Mouse (Mus musculus) c-Kit-positive CD71-positive TER-119-positive erythroid progenitor cells, embryonic 14.5 days (primary cell): ENCODE measurements around the gene Rpap2.

ENCODE experiments used
- DNase-seq: peaks from one replicate; pipeline ENCODE4 v3.0.0-alpha.2; 2013; ENCODE audit warnings: low spot score

The Rpap2 gene

DNA sequence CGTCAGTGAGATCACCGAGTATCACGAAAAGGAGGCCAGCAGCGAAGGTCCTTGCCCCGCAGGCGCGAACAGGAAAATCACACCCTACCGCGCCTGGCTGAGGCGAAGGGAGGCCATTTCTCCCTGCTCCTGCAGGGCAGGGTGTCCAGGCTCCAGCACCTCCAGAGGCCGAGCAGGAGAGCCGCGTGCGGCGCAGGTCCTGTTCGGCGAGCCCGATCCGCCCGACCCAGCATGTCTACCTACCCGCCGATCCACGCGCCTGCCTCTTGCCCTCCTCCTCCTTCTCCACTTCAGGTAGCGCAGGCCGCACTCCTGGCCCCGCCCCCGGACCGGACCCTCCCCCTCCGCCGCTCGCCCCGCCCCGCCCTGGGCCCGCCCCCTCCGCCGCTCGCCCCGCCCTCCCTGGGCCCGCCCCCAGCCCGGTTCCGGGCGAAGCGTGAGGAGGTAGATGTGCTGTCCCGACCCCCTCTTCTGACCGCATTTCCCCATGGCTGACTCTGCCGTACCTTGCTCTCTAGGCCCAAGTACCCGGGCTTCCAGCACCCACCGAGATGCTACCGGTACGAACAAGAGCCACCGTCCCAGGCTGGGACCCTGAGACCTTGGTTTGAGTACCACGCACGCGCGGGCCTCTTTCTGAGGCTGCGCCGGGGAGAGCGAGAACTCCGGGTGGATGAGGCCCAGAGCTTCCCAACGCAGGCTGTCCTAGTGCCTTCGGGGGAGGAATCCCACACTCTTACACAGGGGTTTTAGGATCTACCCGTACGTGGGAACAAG is at the start of gene Rpap2, which contains the start of gene Glmn:
Rpap2 (plus strand) TSS at position 73 of the 777 bp plus-strand sequence.
Glmn (minus strand) TSS at position 588 of the 777 bp plus-strand sequence.
- DNase-seq: peak; percentile 63

DNA sequence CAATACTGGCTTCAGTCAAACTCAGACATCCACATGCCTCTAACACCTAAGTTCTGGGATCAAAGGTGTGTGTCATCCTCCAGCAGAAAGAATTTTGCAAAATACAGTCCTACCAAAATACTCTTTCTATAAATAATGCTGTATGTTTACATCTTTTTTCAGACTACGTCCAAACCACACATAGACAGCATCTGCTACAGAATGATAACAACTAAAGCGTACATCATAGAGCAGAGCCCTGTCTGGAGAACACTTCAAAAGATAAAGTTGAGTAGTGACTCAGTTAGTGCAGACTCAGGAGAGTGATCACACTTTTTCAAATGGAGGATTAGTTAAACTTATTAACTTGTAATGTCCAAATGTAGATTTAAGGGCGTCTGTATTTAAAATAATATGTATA is 49.2 kb upstream of the Rpap2 start:
- DNase-seq: peak; percentile 65

DNA sequence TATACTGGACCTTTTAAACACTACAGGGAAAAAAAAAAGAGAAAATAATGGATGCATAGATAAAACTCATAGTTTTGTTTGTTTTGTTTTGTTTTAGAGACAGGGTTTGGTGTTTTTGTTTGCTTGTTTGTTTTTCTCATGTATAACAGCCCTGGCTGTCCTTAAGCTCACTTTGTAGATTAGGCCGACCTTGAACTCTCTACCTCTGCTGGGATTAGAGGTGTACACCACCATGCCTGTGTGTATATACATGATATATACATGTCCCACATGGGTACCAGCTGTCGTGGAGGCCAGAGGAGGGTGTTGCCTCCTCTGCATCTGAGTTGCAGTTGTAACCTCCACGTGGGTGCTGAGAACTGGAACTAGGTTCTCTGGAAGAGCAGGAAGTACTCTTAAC is 48.7 kb upstream of the Rpap2 start:
- DNase-seq: peak; percentile 9

DNA sequence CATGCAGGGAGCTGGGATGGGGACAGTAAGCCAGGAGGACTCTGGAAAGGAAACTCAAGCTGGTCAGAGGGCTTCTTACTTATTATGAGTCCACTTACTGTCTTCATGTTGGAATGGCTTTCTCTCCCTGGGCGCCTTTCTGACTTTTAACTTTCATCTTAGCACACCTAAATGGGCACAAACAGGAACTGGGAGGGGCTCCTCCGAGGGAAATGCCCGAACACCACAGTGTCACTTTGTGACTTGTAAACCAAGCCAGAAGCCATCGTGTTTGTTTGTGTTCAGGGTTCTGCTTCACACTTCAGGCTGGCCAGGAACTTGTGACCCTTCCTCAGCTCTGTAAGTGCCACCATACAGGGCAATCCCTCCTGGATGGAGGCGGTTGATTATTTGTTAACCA is 42.8 kb upstream of the Rpap2 start:
- no peak for DNase-seq

DNA sequence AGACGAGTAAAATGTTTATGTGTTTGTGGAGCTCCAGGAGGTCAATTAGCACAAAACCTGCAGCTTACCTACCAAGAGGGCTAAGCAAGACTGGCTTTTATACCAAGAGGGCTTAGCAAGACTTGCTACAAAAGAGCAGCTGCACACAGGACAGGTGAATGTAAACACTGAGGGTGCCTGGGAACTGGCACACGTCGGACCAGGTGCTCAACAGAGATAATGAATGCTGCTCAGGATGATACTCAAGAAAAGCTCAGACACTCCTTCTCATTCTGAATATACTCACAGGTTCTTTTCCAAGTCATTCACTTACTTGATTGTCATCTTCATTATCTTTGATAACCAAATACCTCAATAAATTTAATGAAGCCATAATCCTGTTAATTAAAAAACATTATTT is 40.2 kb upstream of the Rpap2 start:
- peak; percentile 21 for DNase-seq

DNA sequence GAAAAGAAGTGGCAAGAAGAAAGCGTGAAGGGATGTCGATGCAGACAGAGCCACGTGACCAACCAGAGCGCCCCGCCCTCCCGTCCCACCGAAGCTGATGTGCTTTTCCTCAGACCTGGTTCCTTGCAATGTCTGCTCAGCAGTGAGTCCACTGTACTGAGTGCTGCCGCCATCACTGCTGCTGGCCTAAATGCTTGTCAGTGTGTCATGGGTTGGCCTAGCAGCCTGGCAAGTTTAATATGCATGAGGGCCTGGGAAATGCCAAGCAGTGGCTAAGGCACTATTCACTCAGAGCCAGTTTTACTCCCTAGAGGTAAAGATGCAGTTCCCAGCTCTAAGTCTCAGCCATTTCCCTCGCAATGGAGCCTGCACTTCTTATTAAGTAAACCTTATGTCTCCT is 28.0 kb upstream of the Rpap2 start:
- DNase-seq: no peak

DNA sequence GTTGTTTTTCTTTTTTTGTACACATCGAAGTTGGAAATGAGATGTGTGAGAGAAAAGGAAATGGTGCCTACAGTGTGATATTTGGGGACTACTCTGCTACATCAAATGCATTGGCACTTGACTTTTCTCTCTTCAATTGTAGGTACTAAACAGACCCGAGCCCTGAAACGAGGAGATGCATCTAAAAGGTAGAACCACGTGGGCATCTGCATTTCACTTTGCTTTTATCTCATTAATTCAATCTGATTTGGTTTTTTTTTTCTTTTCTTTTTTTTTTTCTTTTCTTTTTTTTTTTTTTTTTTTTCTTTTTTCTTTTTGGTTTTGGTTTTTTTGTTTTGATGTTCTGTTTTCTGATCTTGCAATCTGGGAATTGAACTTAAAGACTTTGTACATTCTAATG is 1.2 kb downstream of the Rpap2 start:
- no peak for DNase-seq

DNA sequence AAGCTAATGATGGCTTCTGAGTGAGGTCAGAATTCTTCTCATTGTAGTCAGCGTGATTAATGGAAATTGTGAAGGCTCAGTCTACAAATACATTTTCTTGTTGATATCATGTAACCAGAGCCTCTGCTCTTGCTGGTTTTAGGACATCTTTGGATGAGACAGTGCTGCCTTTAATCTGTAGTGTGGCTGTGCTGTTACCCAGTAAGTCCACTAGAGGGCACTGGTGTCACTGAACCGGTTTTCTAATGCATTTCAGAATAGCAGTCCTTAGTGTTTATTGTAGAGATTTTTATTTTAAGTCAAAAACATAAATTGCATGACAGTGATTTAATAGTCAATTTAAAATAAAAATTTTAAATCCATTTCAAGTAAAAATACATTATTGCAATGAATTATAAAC is 14.1 kb downstream of the Rpap2 start:
- DNase-seq: peak; percentile 69

DNA sequence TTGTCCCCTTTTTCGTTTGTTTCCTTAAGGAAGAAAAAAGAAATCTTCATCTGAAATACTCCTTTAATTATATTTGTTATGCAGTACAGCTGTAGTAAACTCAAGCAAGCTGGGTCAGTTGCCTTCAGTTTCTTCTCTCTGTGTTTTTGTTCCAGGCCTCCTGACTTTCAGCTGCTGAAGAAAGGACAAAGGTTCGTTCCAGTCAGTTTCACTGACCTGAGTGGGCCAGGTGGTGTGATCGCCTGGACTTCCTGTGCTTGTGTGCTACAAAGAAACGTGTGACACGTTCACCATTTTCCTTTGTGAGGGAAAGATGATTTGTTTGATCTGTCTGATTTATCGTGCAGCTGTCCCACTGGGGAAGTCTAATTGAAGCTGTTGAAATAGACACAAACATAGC is 20.8 kb downstream of the Rpap2 start:
- no peak for DNase-seq

DNA sequence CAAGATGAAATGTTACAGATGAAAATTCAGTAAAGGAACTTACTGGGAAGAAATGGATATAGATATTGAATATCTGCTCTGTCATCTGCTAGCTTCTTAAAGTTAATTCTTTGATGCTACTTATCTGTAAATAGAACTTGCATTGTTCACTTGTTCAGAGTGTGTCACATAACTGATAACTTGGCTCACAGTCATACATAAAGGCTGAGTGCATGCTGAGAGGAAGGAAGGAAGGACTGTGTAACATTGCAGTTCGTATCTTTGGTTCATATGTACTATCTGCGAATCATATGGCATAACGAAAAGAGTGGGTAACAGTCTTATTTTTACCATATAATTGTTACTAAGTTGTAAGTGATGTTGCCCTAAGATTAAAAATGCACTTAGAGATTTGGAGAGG is 24.2 kb downstream of the Rpap2 start:
- no peak for DNase-seq

DNA sequence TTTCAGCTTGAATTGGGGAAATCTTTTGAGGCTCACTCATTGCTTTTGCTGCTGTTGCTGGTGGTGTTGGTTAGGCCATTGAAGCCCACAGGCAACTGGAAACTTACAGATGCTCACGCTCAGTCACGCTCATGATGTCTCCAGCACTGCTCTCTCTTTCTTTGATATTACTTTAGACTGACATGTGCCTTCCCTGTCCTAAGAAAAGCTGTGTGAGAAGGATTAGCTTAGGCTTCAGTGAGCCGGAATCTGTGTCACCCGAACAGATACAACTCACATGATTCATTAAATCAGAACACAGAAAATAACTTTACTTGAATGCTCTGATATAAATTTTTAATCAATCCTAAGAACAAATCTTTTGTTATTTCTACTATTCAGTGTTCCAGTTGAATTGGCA is 36.5 kb downstream of the Rpap2 start:
- no peak for DNase-seq

DNA sequence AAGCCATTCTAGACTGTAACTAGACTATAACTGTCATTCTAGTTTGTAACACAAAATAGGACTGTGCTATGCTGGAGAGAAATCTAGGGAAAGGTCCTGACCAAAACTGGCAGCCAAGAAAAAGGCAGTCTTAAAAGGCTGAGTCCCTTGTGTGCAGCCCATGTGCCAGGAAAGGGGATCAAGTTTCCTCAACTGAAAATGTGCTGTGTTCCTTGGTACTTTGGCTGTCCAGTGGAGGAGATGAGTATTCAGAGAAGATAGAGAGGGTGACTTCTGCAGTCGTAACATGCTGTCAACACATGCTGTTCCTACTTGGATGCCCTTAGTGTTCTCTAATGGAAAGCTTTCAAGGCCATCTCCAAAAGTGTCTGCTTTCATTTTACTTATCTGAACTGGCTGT is 39.9 kb downstream of the Rpap2 start:
- no peak for DNase-seq

DNA sequence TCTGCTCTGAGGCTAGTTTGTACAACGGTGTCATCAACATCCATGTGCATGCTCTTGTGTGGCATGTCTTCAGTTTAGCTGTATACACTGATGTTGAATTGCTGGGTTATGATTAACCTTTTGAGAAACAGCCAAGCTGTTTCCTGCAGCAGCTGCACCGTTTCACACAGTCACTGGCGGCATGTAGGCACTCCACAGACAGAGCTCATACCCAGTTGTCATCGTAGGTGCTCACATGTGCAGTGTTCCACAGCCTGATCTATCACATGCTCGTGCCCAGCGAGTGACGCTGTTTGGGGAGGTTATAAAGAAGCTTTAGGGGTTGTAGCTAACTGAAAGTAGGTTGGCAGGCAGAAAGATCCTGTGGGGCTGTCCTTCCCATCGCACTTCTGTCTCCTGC is 41.2 kb downstream of the Rpap2 start:
- DNase-seq: no peak

DNA sequence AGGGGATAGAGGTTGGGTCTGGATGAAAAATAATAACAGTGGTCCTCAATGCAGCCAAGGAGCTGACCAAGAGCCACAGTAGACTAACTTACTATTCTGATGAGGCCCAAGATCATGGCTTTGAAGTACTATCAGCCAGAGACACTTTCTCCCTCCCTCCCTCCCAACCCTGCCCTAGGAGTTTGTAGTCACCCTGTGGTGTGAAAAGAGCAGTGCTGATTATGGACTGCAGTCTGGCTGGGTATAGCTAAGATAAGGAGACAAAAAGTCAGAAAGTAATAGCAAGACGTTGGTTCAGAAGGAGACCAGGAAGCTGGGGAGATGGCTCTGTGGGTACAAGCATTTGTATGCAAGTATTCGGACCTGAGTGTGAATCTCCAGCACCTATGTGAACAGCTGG is 47.4 kb downstream of the Rpap2 start:
- DNase-seq: peak; percentile 36

DNA sequence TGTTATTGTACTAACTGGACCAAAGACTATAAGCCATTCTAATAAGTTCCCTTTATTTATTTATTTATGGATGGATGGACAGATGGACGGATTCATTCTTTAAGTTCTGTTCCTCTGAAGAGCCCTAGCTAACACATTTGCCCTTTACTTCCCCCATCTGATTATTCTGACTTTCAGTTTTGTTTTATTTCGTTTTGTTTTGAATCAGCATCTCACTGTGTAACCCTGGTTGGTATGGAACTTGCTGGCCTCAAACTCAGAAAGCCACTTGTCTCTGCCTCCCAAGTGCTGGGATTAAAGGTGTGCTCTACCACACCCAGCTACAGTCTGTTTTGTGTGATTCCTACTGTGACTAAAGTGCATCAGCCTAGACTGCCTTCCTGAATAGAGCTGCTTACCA is 48.8 kb downstream of the Rpap2 start:
- DNase-seq: no peak

DNA sequence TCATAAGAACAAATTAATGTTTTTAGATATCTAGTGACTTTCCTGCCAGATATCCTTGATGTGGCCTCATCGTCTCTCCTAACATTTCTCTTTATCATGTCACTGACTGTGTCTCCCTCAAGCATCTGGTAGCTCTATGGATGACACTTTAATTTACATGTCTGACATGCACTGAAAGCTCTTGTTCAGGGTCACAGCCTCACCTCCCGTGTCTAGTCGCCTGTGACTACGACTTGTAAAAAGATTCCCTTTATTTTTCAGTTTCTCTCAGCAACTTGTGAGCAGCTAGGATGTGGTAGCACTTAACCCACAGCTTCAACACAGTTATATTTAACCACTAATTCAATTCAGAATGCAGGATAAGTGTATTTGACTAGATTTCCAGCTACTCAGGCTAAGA is 50.4 kb downstream of the Rpap2 start:
- DNase-seq: no peak

DNA sequence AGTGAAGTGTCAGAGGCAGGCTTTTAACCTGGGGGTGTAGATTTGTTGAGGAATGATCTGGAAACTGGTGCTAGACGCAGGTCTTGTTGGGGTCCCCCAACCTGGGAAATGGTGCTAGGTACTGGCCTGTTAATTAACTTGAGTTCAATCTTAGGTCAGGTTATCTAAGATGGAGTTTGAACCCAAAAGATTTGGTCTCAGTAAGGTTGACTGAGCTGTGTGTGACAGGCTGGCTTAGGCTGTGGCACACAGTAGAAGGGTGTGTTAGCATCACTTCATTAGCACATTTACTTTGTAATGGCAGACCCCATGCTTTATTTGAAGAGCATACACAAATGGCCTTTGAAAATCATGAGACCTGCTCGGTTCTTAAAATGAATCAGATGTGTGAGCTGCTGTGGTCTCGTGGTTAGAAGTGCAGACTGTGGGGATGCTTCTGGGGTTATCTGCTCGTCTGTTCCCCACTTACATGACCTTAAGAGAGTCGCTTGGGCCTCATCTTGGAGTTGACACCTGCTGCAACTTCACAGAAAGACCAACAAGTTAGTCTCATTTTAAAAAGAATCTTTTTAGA is 51.5 kb downstream of the Rpap2 start:
- no peak for DNase-seq

DNA sequence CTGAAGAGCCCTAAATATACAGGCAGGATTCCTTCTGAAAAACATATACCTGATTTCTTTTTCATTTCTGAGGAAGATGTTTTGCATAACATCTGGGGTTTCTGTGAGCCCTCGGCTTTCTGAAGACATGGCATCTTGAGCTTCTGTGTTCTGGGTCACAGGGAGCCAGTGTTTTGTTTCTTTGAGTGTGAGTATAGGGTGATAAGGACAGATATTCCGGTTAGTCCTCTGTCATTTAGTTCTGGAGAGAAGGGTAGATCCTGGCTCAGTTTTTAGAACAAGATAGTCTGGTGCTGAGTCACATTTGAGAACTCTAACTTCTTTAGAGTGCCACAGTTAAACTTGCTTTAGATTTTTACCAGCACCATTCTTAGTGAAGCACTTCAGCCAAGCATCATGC is 52.5 kb downstream of the Rpap2 start:
- DNase-seq: no peak

DNA sequence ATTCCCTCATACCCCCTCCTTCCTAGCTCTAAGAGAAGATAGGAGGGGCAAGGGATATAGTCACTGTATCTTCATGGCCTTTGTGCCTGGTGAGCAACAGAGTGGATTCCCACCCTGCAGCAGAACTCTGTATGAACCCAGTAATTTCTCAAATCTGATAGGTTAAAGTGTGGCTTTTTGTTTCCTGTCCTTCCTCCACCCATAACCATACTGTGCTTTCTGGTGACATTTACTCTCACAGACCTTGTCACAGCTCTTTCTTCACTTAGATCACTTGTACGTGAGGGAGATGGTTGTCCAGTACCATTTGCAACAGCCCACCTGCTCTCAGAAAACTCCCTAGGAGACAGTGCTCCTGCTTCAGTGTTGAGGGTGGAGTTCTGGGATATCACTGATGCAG is 53.3 kb downstream of the Rpap2 start:
- no peak for DNase-seq

DNA sequence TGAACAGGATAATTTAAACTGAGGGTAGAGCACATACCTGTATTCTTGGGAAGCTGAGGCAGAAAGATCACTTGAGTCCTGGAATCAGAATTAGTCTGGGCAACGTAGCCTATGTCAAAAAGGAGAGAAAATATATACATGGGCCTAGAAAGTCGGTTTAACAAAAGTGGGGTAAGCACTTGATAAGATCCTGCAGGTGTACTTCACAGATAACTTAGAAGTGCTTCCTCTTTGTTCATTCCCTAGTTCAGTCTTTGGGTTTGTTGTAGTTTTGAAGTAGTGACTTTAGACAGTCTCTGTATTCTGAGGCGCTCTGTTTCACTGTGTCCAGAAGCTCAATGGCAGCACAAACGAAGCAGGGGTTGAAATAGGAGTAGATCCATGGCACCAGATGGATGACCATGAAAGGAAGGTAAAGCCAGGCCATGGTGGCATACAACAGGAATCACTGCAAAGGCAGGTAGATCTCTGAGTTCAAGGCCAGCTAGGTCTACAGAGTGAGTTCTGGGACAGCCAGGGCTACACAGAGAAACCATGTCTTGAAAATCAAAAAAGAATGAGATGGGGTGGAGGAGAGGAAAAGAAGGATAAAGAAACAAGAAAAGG is 55.0 kb downstream of the Rpap2 start:
- DNase-seq: no peak

DNA sequence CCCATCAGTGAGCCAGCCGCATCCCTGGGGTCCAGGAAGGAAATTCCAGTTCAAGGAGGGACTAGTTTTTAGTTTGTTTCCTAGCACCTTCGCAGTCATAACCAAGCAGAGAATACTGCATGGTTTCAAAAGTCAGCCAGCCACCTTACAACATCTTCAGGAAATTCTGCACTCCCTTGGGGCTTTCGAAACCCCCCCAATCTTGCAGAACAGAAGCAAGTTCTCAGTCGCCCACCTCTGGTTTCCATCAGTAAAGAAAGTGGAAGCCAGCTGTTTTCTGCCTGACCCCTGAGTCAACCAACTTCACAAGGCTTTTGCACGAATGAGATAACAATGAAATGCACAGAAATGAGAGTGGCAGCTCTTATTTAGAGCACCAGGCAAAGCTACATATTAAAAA is 81.2 kb downstream of the Rpap2 start:
- DNase-seq: no peak

DNA sequence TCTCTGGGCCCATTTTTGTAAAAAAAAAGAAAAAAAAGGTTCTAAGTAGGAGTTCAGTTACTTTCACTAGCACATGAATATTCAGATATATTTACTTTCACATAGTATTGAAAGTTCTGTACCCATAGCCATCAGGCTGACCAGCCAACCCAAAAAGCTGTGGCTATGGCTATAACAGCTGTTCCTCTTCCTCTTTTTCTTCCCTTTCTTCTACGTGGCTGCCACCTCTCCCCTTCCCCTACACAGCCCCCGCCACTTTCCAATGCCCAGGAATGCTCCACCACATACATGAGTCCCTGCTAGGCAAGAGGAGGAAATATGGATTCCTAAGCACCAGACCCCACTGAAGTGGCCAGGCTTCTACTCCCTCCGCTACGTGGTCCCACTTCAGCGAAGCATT is 84.1 kb downstream of the Rpap2 start:
- no peak for DNase-seq

DNA sequence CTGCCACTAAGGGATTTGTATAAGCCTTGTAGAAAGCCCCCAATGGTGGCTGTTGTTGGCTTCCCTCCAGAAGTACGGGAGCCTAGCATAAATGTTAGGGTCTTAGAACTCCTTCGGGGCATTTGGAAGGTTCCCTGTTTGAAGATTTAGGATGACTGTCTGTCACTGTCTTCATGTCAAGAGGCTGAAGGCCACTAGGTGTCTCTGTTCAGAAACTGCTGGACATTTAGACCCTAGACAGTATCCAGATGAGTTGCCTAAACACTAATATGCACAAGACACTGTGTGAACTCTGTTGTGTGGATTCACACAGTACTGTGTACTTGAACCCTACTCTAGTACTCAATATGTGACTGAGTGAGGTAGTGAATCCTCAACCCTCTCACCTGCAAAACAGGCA is 87.2 kb downstream of the Rpap2 start:
- peak; percentile 3 for DNase-seq

DNA sequence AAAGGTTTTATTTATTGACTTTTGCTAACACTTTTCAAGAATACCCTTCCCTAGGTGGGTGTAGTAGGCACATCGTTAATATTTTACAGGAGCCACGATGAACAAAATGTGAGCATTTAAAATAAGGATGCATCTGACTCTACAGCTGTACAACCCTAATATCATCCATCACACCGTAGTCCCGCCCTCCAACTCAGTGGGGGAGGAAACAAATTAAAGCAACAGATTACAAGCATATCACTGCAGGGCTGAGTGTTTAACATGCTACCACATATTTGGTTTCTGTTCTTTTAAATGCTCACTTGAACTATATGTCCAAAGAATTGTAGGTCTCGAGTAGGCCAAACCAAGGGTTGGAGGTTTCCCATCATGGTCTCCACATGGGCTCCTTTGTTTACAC is 90.0 kb downstream of the Rpap2 start:
- no peak for DNase-seq
